Mouse (Mus musculus): ENCODE measurements at regions not wholly inside any gene's neighbourhood (a gene's known extent, or its start where the extent isn't known, plus 50 kb on each side); places are given as distances from the start of the nearest gene placed in this dataset.

GRCm38 (mm10) chr3:115655020-115655419, 59.9 kb downstream of the S1pr1 start:
- DNase-seq (ENCODE audit: low spot score): no peak

GRCm38 (mm10) chr3:115652236-115652635, 62.6 kb downstream of the S1pr1 start:
- DNase-seq (ENCODE audit: low spot score): no peak

- DNase-seq (ENCODE audit: low spot score): no peak
Measured at GRCm38 (mm10) chr3:115649338-115650117, 65.3 kb downstream of the S1pr1 start.

- no peak for DNase-seq (ENCODE audit: low spot score)
Measured at GRCm38 (mm10) chr3:115646993-115647392, 67.9 kb downstream of the S1pr1 start.

- DNase-seq (ENCODE audit: low spot score): no peak
Measured at GRCm38 (mm10) chr3:115644307-115644706, 70.6 kb downstream of the S1pr1 start.

- peak; percentile 53 for DNase-seq (ENCODE audit: low spot score)
Measured at GRCm38 (mm10) chr3:115642846-115643260, 72.0 kb downstream of the S1pr1 start.

GRCm38 (mm10) chr3:115642001-115642845, 72.6 kb downstream of the S1pr1 start:
- DNase-seq (ENCODE audit: low spot score): no peak

GRCm38 (mm10) chr3:115641411-115641810, 73.5 kb downstream of the S1pr1 start:
- DNase-seq (ENCODE audit: low spot score): no peak

- DNase-seq (ENCODE audit: low spot score): no peak
Measured at GRCm38 (mm10) chr3:115635487-115635886, 79.4 kb downstream of the S1pr1 start.

GRCm38 (mm10) chr3:115635081-115635480, 79.8 kb downstream of the S1pr1 start:
- DNase-seq (ENCODE audit: low spot score): no peak

- no peak for DNase-seq (ENCODE audit: low spot score)
Measured at GRCm38 (mm10) chr3:115632417-115632743, 82.5 kb downstream of the S1pr1 start.

- no peak for DNase-seq (ENCODE audit: low spot score)
Measured at GRCm38 (mm10) chr3:115631573-115632416, 83.1 kb downstream of the S1pr1 start.

- no peak for DNase-seq (ENCODE audit: low spot score)
Measured at GRCm38 (mm10) chr3:115622920-115623319, 92.0 kb downstream of the S1pr1 start.

GRCm38 (mm10) chr3:115622300-115622699, 92.6 kb downstream of the S1pr1 start:
- DNase-seq (ENCODE audit: low spot score): no peak

GRCm38 (mm10) chr3:115619970-115620369, 94.9 kb downstream of the S1pr1 start:
- no peak for DNase-seq (ENCODE audit: low spot score)

GRCm38 (mm10) chr3:115615994-115616598, 98.8 kb downstream of the S1pr1 start:
- DNase-seq (ENCODE audit: low spot score): no peak

- DNase-seq (ENCODE audit: low spot score): no peak
Measured at GRCm38 (mm10) chr3:115612859-115613258, 102.0 kb downstream of the S1pr1 start.

- no peak for DNase-seq (ENCODE audit: low spot score)
Measured at GRCm38 (mm10) chr3:115608087-115608486, 106.8 kb downstream of the S1pr1 start.

GRCm38 (mm10) chr3:115604734-115605279, 110.1 kb downstream of the S1pr1 start:
- DNase-seq (ENCODE audit: low spot score): no peak

GRCm38 (mm10) chr3:115604267-115604666, 110.6 kb downstream of the S1pr1 start:
- no peak for DNase-seq (ENCODE audit: low spot score)

- no peak for DNase-seq (ENCODE audit: low spot score)
Measured at GRCm38 (mm10) chr3:115603803-115604202, 111.1 kb downstream of the S1pr1 start.
